Mouse (Mus musculus) myocyte (in vitro differentiated cells): ENCODE measurements around the gene Gamt.
"Not testable (repeated sequence)": the region's sequence is repeated elsewhere in the genome, so short reads cannot be mapped to it uniquely, and the experiment has no call there.

Experiments used
- E2F4 ChIP-seq: IDR thresholded peaks from one replicate; pipeline ENCODE4 v1.6.1; 2011; ENCODE audit warnings: mild to moderate bottlenecking, control low read depth, moderate library complexity; ENCODE audit not compliant: insufficient read depth
- MAX ChIP-seq: IDR thresholded peaks from one replicate; pipeline ENCODE4 v1.6.1; 2011; ENCODE audit warnings: low read depth, mild to moderate bottlenecking, control low read depth
- MYOD1 ChIP-seq, 3 experiments: IDR thresholded peaks; one replicate each; pipeline ENCODE4 v1.6.1; 2011; ENCODE audit warnings: control low read depth in 2 of 3, low read depth in 2 of 3, mild to moderate bottlenecking in 2 of 3, moderate library complexity in 1 of 3; ENCODE audit not compliant: insufficient read length in 2 of 3, control insufficient read depth in 1 of 3
- MYOG ChIP-seq, 3 experiments: IDR thresholded peaks; one replicate each; pipeline ENCODE4 v1.6.1; 2011; ENCODE audit warnings: control low read depth in 2 of 3, low read depth in 2 of 3, mild to moderate bottlenecking in 2 of 3; ENCODE audit not compliant: insufficient read length in 2 of 3, control insufficient read depth in 1 of 3, insufficient read depth in 1 of 3
- POLR2A ChIP-seq: IDR thresholded peaks from one replicate; pipeline ENCODE4 v1.6.1; 2011; ENCODE audit warnings: low read depth, mild to moderate bottlenecking, control low read depth, moderate library complexity; ENCODE audit not compliant: insufficient read length
- POLR2AphosphoS2 ChIP-seq: IDR thresholded peaks from one replicate; pipeline ENCODE4 v1.6.1; 2011; ENCODE audit warnings: low read depth, control low read depth; ENCODE audit not compliant: insufficient read length
- TCF12 ChIP-seq: IDR thresholded peaks from one replicate; pipeline ENCODE4 v1.6.1; 2011; ENCODE audit warnings: mild to moderate bottlenecking, control low read depth; ENCODE audit not compliant: poor library complexity, insufficient read depth, severe bottlenecking
- USF1 ChIP-seq: IDR thresholded peaks from one replicate; pipeline ENCODE4 v1.6.1; 2011; ENCODE audit warnings: low read depth, mild to moderate bottlenecking, control low read depth, moderate library complexity

GRCm38 (mm10) chr10:80223137-80223536 is 37.7 kb downstream of the Gamt start:
- not testable (repeated sequence) for TF ChIP-seq POLR2A; USF1; MYOG (IDR thresholded peaks at IDR 0.05; ENCODE audit: control insufficient read depth in 1 of 3, insufficient read depth in 1 of 3, insufficient read length in 2 of 3, low read depth in 2 of 3); MAX; TCF12; POLR2AphosphoS2; E2F4; MYOD1 (IDR thresholded peaks at IDR 0.05; ENCODE audit: control insufficient read depth in 1 of 3, insufficient read length in 2 of 3, low read depth in 2 of 3)
